Mouse (Mus musculus): ENCODE measurements around the gene Skor1. TPM values are rescaled to one million over a fixed set of nuclear protein-coding genes. Genes with fewer than 3 reads are reported as not detected.

Gene Skor1
- not detected in 2 replicates for polyA plus RNA-seq (2015; fragmentation: Nextera tagmentation; extraction: Ambion mirVana)

- 0 out of 2 replicates have a peak, but pooled peaks have one; percentile 34 for ATAC-seq
- H3K36me3 ChIP-seq: no peaks in the 10 kb centered on the region
- H3K4me3 ChIP-seq (replicated peaks): peak within 1 kb of the TSS; percentile 42
- H3K4me1 ChIP-seq (replicated peaks): peaks cover 50% of the 10 kb centered on the region
- no peak within 1 kb of the TSS for H3K9ac ChIP-seq
- no peak within 1 kb of the TSS for H3K27ac ChIP-seq
- peaks cover 98% of the 10 kb centered on the region for H3K27me3 ChIP-seq (replicated peaks)
- under 1% methylated on average over 74 of the region's 108 CpGs for WGBS
- H3K9me3 ChIP-seq: no peaks in the 10 kb centered on the region
- peak within 1 kb of the TSS; percentile 74 for H3K4me2 ChIP-seq (replicated peaks)
Measured at GRCm38 (mm10) chr9:63148410-63149371, at the start of gene Skor1. Gene Skor1, minus strand, starts transcription at chr9:63148961.

- no peak for ATAC-seq
- no peak overlapping the region for H3K27ac ChIP-seq
Measured at GRCm38 (mm10) chr9:63197252-63197651, 48.5 kb upstream of the Skor1 start.

GRCm38 (mm10) chr9:63196114-63196682 is 47.4 kb upstream of the Skor1 start:
- Histone ChIP-seq H3K36me3 (no peaks in the 10 kb centered on the region), H3K27me3 (replicated peaks) (no peaks in the 10 kb centered on the region), H3K9ac (no peak overlapping the region), H3K4me2 (replicated peaks) (no peak overlapping the region), H3K4me1 (replicated peaks) (peaks cover 6% of the 10 kb centered on the region; the same call in 1 of the 2 replicates), H3K27ac (no peak overlapping the region), H3K4me3 (replicated peaks) (no peak overlapping the region), H3K9me3 (no peaks in the 10 kb centered on the region)
- no peak for ATAC-seq
- 65% methylated on average over 8 of the region's 8 CpGs for WGBS

More at GRCm38 (mm10) chr9:63197252-63197651, 48.5 kb upstream of the Skor1 start:
- 13% methylated on average over 8 of the region's 8 CpGs for WGBS
- Histone ChIP-seq H3K27me3 (replicated peaks) (no peaks in the 10 kb centered on the region), H3K4me3 (replicated peaks) (no peak overlapping the region), H3K4me1 (replicated peaks) (peaks cover 6% of the 10 kb centered on the region; the same call in 1 of the 2 replicates), H3K9me3 (no peaks in the 10 kb centered on the region), H3K9ac (no peak overlapping the region), H3K4me2 (replicated peaks) (no peak overlapping the region), H3K36me3 (no peaks in the 10 kb centered on the region)

GRCm38 (mm10) chr9:63195523-63195922 is 46.8 kb upstream of the Skor1 start:
- Histone ChIP-seq H3K4me3 (replicated peaks) (no peak overlapping the region), H3K9me3 (no peaks in the 10 kb centered on the region), H3K4me1 (replicated peaks) (peaks cover 6% of the 10 kb centered on the region; the same call in 1 of the 2 replicates), H3K9ac (no peak overlapping the region), H3K27me3 (replicated peaks) (no peaks in the 10 kb centered on the region), H3K36me3 (no peaks in the 10 kb centered on the region), H3K4me2 (replicated peaks) (no peak overlapping the region), H3K27ac (no peak overlapping the region)
- ATAC-seq: no peak
- WGBS: 58% methylated on average over 4 of the region's 4 CpGs

GRCm38 (mm10) chr9:63194791-63195190 is 46.0 kb upstream of the Skor1 start:
- ATAC-seq: no peak
- H3K27me3 ChIP-seq (replicated peaks): no peaks in the 10 kb centered on the region
- WGBS: 69% methylated on average over 9 of the region's 9 CpGs
- H3K4me3 ChIP-seq (replicated peaks): no peak overlapping the region
- H3K9ac ChIP-seq: no peak overlapping the region
- no peaks in the 10 kb centered on the region for H3K9me3 ChIP-seq
- peaks cover 6% of the 10 kb centered on the region; the same call in 1 of the 2 replicates for H3K4me1 ChIP-seq (replicated peaks)
- H3K4me2 ChIP-seq (replicated peaks): no peak overlapping the region
- H3K36me3 ChIP-seq: no peaks in the 10 kb centered on the region
- no peak overlapping the region for H3K27ac ChIP-seq

- Histone ChIP-seq H3K36me3 (no peaks in the 10 kb centered on the region), H3K27me3 (replicated peaks) (no peaks in the 10 kb centered on the region), H3K4me2 (replicated peaks) (no peak overlapping the region), H3K9ac (no peak overlapping the region), H3K4me3 (replicated peaks) (no peak overlapping the region), H3K27ac (no peak overlapping the region), H3K4me1 (replicated peaks) (peaks cover under 1% of the 10 kb centered on the region; the same call in 1 of the 2 replicates), H3K9me3 (no peaks in the 10 kb centered on the region)
- no peak for ATAC-seq
- 71% methylated on average over 4 of the region's 4 CpGs for WGBS
Measured at GRCm38 (mm10) chr9:63192809-63193208, 44.0 kb upstream of the Skor1 start.

GRCm38 (mm10) chr9:63187310-63187709 is 38.5 kb upstream of the Skor1 start:
- Histone ChIP-seq H3K36me3 (no peaks in the 10 kb centered on the region), H3K4me2 (replicated peaks) (no peak overlapping the region), H3K4me1 (replicated peaks) (0 out of 2 replicates have a peak, but pooled peaks cover 6% of the 10 kb centered on the region), H3K27ac (no peak overlapping the region), H3K9ac (no peak overlapping the region), H3K4me3 (replicated peaks) (no peak overlapping the region), H3K9me3 (no peaks in the 10 kb centered on the region), H3K27me3 (replicated peaks) (no peaks in the 10 kb centered on the region)
- no peak for ATAC-seq
- WGBS: 36% methylated on average over 7 of the region's 7 CpGs

- no peak overlapping the region for H3K27ac ChIP-seq
- no peak overlapping the region for H3K9ac ChIP-seq
- H3K27me3 ChIP-seq (replicated peaks): no peaks in the 10 kb centered on the region
- H3K9me3 ChIP-seq: no peaks in the 10 kb centered on the region
- H3K4me1 ChIP-seq (replicated peaks): 0 out of 2 replicates have a peak, but pooled peaks cover 6% of the 10 kb centered on the region
- WGBS: 68% methylated on average over 7 of the region's 7 CpGs
- no peak for ATAC-seq
- H3K4me2 ChIP-seq (replicated peaks): no peak overlapping the region
- H3K4me3 ChIP-seq (replicated peaks): no peak overlapping the region
- H3K36me3 ChIP-seq: no peaks in the 10 kb centered on the region
Measured at GRCm38 (mm10) chr9:63185249-63185648, 36.5 kb upstream of the Skor1 start.

GRCm38 (mm10) chr9:63183864-63184263 is 35.1 kb upstream of the Skor1 start:
- no peak for ATAC-seq
- no peak overlapping the region for H3K27ac ChIP-seq
- H3K27me3 ChIP-seq (replicated peaks): no peaks in the 10 kb centered on the region
- 0 out of 2 replicates have a peak, but pooled peaks cover 6% of the 10 kb centered on the region for H3K4me1 ChIP-seq (replicated peaks)
- WGBS: 54% methylated on average over 7 of the region's 7 CpGs
- H3K4me3 ChIP-seq (replicated peaks): no peak overlapping the region
- no peak overlapping the region for H3K9ac ChIP-seq
- H3K36me3 ChIP-seq: no peaks in the 10 kb centered on the region
- no peaks in the 10 kb centered on the region for H3K9me3 ChIP-seq
- no peak overlapping the region for H3K4me2 ChIP-seq (replicated peaks)

- 59% methylated on average over 14 of the region's 14 CpGs for WGBS
- no peak overlapping the region for H3K4me3 ChIP-seq (replicated peaks)
- no peaks in the 10 kb centered on the region for H3K27me3 ChIP-seq (replicated peaks)
- no peak overlapping the region for H3K4me2 ChIP-seq (replicated peaks)
- no peak overlapping the region for H3K27ac ChIP-seq
- no peak overlapping the region for H3K9ac ChIP-seq
- H3K4me1 ChIP-seq (replicated peaks): 0 out of 2 replicates have a peak, but pooled peaks cover 3% of the 10 kb centered on the region
- no peak for ATAC-seq
- no peaks in the 10 kb centered on the region for H3K36me3 ChIP-seq
- no peaks in the 10 kb centered on the region for H3K9me3 ChIP-seq
Measured at GRCm38 (mm10) chr9:63182306-63182960, 33.7 kb upstream of the Skor1 start.

- Histone ChIP-seq H3K4me1 (replicated peaks) (0 out of 2 replicates have a peak, but pooled peaks cover 3% of the 10 kb centered on the region), H3K27me3 (replicated peaks) (no peaks in the 10 kb centered on the region), H3K9ac (no peak overlapping the region), H3K4me2 (replicated peaks) (no peak overlapping the region), H3K4me3 (replicated peaks) (no peak overlapping the region), H3K36me3 (no peaks in the 10 kb centered on the region), H3K27ac (no peak overlapping the region), H3K9me3 (no peaks in the 10 kb centered on the region)
- 64% methylated on average over 11 of the region's 11 CpGs for WGBS
- no peak for ATAC-seq
Measured at GRCm38 (mm10) chr9:63181337-63182178, 32.8 kb upstream of the Skor1 start.
